Mouse (Mus musculus): ENCODE results near the gene Smr3a.

DNA sequence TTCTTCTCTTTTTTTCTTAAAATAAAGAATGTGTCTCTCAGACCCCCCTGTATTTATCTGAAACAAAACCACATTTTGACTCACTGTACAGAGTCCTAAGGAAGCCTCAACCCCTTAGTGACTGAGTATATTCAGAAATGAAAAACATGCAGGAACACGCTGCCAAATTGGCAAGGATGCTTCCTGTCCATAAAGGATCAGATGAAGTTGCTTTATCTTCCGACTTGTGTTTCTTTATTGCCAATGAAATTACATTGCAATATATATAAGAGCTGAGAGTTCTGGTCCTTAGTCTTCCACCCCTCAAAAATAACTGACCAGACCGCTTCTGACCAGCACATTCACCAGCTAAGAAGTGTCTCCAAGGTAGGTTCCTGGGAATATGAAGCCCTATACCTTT lies at the start of gene Smr3a:
- TF ChIP-seq CTCF (conservative IDR thresholded peaks at IDR 0.05; ENCODE audit: low read length), result no peak
- TF ChIP-seq POU5F1 (IDR thresholded peaks at IDR 0.05; ENCODE audit: borderline replicate concordance, low read length), result no peak
- TF ChIP-seq NANOG (IDR thresholded peaks at IDR 0.05; ENCODE audit: borderline replicate concordance, low read length), result no peak

Data from E14TG2a.4 (cell line).